Mouse (Mus musculus): Measurements from ENCODE around the gene Ces3a. TPM values are rescaled to one million over a fixed set of nuclear protein-coding genes. Genes with fewer than 3 reads are reported as not detected.
"Not testable (repeated sequence)": the region's sequence is repeated elsewhere in the genome, so short reads cannot be mapped to it uniquely, and the experiment has no call there.

Gene Ces3a
- polyA plus RNA-seq, 1 experiment from 2014 or later, result not detected

DNA sequence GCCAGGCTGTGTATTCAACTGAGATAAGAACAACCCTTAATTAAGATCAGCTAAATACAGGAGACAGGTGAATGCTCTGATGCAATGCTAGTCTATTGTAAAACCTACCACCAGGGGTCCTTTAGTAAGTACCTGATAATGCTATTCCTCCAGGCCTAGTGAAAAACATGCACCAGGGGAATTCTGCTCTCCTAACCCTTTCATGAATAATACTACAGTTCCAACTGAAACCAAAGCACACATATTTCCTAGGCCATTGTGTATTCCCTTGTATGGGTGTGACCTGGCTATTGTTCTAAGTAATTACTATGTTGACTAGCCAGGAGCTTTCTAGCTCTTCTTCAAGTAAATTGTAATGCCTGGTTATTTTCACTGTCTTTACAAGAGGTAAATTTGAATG lies 11.7 kb downstream of the Ces3a start:
- no peak for TF ChIP-seq CTCF (IDR thresholded peaks at IDR 0.05)
- H3K27me3 ChIP-seq, result peaks cover 13% of the 10 kb centered on the region
- CTCF ChIA-PET, result no interaction called here
- DNase-seq (ENCODE audit: low read depth, low spot score) (no peak), ATAC-seq (no peak)
- in situ Hi-C loops (cut with MboI; ENCODE audit: low pct_unique_long_range_greater_than_20kb), result no loop called here
- POLR2A ChIA-PET, result no interaction called here

DNA sequence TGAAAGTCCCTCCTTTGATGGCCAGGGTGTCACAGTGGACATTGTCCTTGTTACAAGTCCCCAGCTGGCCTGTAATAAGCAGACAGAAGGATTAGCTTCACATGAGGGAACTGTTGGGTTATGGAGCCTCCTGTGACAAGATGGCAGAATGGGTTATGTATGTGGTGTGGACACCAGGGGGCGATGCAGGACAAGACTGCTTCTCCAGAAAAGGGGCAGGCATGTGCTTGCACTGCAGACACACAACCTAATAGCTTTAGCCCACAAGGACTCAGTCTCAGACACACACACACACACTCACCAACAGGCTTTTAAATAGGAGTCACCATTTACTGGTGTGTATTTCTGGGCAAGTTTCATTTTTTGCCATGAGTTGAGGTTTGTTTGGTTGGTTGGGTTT lies 18.4 kb downstream of the Ces3a start:
- DNase-seq (ENCODE audit: low read depth, low spot score) (no peak), ATAC-seq (no peak)
- TF ChIP-seq CTCF (IDR thresholded peaks at IDR 0.05), result peak; percentile 51
- ChIA-PET POLR2A (no interaction called here), CTCF (no interaction called here)
- in situ Hi-C loops (cut with MboI; ENCODE audit: low pct_unique_long_range_greater_than_20kb), result no loop called here
- peaks cover 15% of the 10 kb centered on the region for H3K27me3 ChIP-seq

DNA sequence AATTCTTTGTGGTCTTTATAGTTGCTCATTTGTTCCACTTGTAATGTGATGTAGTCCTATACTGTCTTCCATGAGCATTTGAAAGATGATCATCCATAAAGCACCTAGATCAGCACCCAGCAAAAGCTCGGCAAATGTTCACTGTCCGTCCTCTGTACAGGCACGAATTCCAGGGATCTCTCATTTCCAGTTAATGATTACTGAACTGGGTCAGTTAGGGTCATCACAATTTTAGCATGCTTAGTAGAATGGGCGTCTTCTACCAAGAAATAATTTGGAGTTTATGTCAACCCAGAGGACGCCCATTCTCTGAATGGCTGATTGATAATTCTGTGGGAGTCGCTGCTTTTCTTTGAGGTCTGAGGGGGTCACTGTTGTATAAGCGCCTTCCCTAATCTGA lies 19.5 kb downstream of the Ces3a start:
- POLR2A ChIA-PET; in situ Hi-C loops (cut with MboI; ENCODE audit: low pct_unique_long_range_greater_than_20kb); CTCF ChIA-PET; ATAC-seq; DNase-seq (ENCODE audit: low read depth, low spot score): not testable (repeated sequence)
- H3K27me3 ChIP-seq, result peaks cover 20% of the 10 kb centered on the region

DNA sequence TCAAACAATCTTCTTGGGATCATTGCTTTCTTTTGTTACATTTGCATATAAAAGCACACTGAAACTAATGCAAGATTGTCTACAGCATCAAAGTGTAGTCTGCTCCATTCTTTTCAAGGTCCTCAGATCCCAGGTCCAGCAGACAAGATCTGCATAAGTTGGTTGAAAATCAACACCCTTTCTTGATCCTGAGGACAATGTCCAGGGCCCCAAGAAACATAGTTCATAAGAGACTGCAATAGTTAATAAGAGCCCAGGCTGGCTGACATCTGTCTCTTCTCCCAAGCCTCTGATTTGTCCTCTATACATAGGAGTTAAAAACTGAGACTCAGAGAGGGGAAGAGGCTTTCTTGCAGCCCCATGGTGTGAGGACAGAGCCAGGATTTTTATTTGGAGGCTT lies 20.6 kb downstream of the Ces3a start:
- TF ChIP-seq CTCF (IDR thresholded peaks at IDR 0.05), result no peak
- ChIA-PET POLR2A (no interaction called here), CTCF (no interaction called here)
- DNase-seq (ENCODE audit: low read depth, low spot score) (no peak), ATAC-seq (no peak)
- peaks cover 17% of the 10 kb centered on the region for H3K27me3 ChIP-seq
- in situ Hi-C loops (cut with MboI; ENCODE audit: low pct_unique_long_range_greater_than_20kb), result no loop called here

DNA sequence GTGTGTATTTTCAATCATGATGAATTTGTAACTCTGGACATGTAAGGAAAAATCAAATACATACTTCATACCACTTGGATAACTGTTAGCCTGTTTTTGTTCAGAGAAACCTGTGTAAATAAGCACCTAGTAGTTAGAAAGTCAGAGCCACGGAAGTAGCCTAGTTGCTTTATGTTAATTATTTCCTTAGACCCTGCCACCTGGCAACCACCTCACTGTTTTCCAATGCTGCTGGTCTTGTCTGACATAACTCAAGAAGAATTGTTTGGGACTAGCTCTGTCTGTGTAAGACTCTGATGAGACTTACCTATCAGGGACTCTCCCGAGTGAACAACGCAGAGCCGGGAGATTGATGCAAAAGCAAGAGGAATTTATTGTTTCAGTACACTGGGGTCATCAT lies 28.2 kb downstream of the Ces3a start:
- in situ Hi-C loops (cut with MboI; ENCODE audit: low pct_unique_long_range_greater_than_20kb), result no loop called here
- POLR2A ChIA-PET, result no interaction called here
- no peak for TF ChIP-seq CTCF (IDR thresholded peaks at IDR 0.05)
- CTCF ChIA-PET, result no interaction called here
- H3K27me3 ChIP-seq, result peaks cover 12% of the 10 kb centered on the region
- ATAC-seq, result no peak
- DNase-seq (ENCODE audit: low read depth, low spot score), result no peak

DNA sequence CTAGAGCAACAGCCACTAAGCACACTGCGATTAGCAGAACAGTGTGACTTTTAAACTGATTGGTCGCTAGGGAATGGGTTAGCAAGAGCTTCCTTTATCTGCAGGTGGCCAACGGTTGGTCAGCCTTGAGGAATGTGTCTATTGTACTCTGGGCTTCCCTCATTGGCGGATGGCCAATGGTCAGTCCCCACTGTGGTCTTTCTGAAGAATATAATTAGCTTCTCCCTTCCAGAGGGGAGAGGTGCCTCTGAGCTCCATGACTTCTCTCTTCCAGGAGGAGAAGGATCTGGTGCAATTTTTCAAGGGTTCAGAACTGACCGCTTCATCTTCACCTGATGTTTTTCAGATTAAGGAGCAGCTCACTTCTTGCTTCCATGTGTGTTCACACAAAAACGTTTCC lies 28.7 kb downstream of the Ces3a start:
- POLR2A ChIA-PET, result no interaction called here
- CTCF ChIA-PET, result no interaction called here
- H3K27me3 ChIP-seq, result peaks cover 12% of the 10 kb centered on the region
- ATAC-seq (no peak), DNase-seq (ENCODE audit: low read depth, low spot score) (no peak)
- in situ Hi-C loops (cut with MboI; ENCODE audit: low pct_unique_long_range_greater_than_20kb), result no loop called here
- TF ChIP-seq CTCF (IDR thresholded peaks at IDR 0.05), result no peak

DNA sequence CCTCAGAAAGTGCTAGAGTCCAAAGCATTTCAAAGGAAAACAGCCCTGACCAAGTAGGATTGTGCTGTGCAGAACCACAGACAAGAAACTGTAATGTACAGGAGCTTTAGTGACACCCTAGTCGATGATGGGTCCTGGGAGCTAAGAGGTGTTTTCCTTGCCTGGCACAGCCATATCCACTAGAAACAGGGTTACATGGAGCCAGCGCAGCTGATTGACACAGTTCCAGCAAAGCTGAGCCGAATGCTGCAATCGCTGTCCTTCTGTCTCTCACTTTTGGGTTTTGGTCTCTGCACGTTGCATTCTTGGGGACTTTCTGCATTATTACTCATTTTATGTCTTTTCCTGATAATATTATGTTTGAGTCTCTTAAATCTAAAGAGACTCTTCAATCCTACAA lies 30.2 kb downstream of the Ces3a start:
- TF ChIP-seq CTCF (IDR thresholded peaks at IDR 0.05), result no peak
- CTCF ChIA-PET, result no interaction called here
- no peak for DNase-seq (ENCODE audit: low read depth, low spot score)
- no peak for ATAC-seq
- H3K27me3 ChIP-seq, result peaks cover 3% of the 10 kb centered on the region
- in situ Hi-C loops (cut with MboI; ENCODE audit: low pct_unique_long_range_greater_than_20kb), result no loop called here
- POLR2A ChIA-PET, result no interaction called here

DNA sequence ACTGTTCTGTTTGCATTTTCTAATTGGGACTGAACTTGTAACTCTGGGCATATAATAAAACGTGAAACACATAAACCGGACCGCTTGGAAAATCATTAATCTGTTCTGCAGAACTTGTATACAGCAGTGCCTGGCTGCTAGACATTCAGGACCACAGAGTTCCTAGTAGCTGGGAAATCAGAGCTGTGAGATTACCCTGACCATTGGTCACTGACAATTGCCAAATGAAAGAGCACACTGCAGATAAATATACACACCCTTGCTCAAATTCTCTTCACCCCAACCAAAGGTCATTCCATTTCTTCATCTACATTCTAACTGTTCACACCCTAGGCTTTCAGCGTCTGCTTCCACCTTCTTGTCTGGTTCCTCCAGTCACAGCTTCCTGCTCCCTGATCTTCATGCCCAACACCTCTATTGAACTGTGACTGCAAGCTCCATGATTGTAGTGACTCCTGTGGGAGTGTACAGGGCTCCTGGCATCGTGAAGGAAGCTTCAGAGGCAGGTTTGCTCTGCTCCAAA lies 32.5 kb downstream of the Ces3a start:
- peaks cover 3% of the 10 kb centered on the region for H3K27me3 ChIP-seq
- ChIA-PET CTCF (no interaction called here), POLR2A (no interaction called here)
- no peak for TF ChIP-seq CTCF (IDR thresholded peaks at IDR 0.05)
- in situ Hi-C loops (cut with MboI; ENCODE audit: low pct_unique_long_range_greater_than_20kb), result loop anchor here (5.0 kb wide), 1 partner anchor 34 kb away; the partner anchor contains the start of gene Ces3a
- ATAC-seq (no peak), DNase-seq (ENCODE audit: low read depth, low spot score) (no peak)

DNA sequence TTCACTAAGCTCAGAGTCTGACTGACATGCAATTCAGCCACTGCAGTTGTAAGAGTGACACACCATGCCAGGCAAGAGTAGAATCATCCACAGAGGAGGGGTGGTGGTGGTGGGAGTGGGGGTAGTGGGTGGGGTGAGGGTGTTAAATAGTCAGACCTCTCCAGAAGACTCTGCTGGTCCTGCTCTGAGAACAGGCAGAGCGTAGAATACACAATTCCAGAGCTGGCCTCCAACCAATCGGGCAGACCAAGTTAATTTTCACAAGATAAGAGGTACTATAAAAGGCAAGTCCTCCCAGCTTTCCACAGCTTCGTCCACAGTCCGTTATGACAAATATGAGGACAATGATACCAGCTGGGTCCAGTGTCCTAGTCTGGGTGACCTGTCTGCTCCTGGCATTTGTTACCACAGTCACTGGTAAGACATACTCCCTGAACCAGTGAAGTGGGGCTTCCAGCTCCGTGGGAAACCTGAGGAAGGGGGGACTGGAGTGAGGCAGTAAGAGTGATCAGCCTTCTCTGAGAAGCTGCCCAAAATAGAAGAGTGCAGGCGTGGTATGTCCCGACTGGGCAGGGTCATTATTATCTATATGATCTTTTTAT lies 35.1 kb downstream of the Ces3a start, which contains the start of gene Ces3b:
TSS of gene Ces3b (plus strand) at position 305 of the 602 bp plus-strand sequence.
- ChIA-PET CTCF (no interaction called here), POLR2A (no interaction called here)
- ATAC-seq (no peak), DNase-seq (ENCODE audit: low read depth, low spot score) (no peak)
- H3K27me3 ChIP-seq, result peaks cover 3% of the 10 kb centered on the region
- TF ChIP-seq CTCF (IDR thresholded peaks at IDR 0.05), result no peak
- in situ Hi-C loops (cut with MboI; ENCODE audit: low pct_unique_long_range_greater_than_20kb), result loop anchor here (5.0 kb wide), 1 partner anchor 36 kb away; the partner anchor contains the start of gene Ces3a

DNA sequence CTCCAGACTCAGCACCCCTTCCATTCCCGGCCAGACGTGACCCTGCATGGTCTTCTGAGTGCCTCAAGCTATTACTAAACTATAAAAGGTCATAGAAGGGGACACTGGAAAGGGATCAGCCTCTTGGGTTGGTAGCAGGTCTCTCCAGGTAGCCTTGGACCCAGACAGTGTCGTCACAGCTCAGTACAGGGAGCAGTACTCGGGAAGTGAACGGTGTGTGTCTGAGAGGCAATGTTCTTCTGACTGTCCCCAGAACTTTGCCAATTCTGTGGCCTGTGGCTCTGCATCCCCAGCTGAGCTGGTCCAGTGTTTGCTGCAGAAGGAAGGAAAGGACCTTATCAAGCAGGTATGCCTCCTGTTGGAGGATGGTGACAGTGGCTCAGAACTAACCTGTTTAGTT lies 39.8 kb downstream of the Ces3a start:
- DNase-seq (ENCODE audit: low read depth, low spot score); CTCF ChIA-PET; in situ Hi-C loops (cut with MboI; ENCODE audit: low pct_unique_long_range_greater_than_20kb); POLR2A ChIA-PET; ATAC-seq: not testable (repeated sequence)
- peaks cover 16% of the 10 kb centered on the region for H3K27me3 ChIP-seq

DNA sequence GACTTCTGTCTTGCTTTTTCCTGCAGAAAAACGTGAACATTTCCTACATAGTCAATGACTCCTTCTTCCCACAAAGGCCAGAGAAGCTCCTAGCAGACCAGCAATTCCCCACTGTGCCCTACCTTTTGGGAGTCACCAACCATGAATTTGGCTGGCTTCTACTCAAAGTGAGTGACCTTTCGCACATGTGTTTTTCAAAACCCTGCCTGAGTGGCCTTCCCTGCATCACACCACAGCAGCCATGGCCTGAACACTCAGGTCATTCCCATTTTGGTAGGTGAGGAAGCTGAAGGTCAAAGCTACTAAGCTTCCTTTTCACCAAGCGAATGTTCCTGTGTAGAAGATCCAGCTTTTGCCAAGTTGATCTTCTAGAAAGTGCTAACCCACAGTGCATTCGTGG lies 40.2 kb downstream of the Ces3a start:
- POLR2A ChIA-PET, result no interaction called here
- in situ Hi-C loops (cut with MboI; ENCODE audit: low pct_unique_long_range_greater_than_20kb), result no loop called here

DNA sequence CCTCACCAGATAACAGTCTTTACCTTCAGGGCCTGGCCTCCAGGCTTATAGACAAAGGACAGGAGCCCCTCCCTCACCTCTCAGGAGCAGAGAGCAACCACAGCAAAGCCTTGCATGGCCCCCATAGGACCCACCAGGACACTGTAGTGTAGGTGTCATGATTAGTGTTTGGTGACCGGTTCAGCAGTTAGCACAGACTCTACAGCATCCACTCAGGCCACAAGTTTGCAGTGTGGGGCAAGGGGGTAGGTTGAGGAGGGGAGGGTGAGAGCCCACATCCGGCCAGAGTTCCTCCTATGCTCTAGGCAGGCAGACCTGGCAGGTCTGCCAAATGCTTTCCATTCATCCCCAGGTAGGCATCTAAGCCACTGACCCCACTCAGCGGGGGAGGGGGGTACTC lies 45.6 kb downstream of the Ces3a start:
- ChIA-PET CTCF (no interaction called here), POLR2A (no interaction called here)
- H3K27me3 ChIP-seq, result peaks cover 19% of the 10 kb centered on the region
- DNase-seq (ENCODE audit: low read depth, low spot score) (no peak), ATAC-seq (no peak)
- in situ Hi-C loops (cut with MboI; ENCODE audit: low pct_unique_long_range_greater_than_20kb), result no loop called here
- TF ChIP-seq CTCF (IDR thresholded peaks at IDR 0.05), result no peak

More for the DNA sequence above, 40.2 kb downstream of the Ces3a start:
- peaks cover 16% of the 10 kb centered on the region for H3K27me3 ChIP-seq
- TF ChIP-seq CTCF (IDR thresholded peaks at IDR 0.05), result no peak
- CTCF ChIA-PET, result no interaction called here
- no peak for DNase-seq (ENCODE audit: low read depth, low spot score)
- ATAC-seq, result no peak

DNA sequence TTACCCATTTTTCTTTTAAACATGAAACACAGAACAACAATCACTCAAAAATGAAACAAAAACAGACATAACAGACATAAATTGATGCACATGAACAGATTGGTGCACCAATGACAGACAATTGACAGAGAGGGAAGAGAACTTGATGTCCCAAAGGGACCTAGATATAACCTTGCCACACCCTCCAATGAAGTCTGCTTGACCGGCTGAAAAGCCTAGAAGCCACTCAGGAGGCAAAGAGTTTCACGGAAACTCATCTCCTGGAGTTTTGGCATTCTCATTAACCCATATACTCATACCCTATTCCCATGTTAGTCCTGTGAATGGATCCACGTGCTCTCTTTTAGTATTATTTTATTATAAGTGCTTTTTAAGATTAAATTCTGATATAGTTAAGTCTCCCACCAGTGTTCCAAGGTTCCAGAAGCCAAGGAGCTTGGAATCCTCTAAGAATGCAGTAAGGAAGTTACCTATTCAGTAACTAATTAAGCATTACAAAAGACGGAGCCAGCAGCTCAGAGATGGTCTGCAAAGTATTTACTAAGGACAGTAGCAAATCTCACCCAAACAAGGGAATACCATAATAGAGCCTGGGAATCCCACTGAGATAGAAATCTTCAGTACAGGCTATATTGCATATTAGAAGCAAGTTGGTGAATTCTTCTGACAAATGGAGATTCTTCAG lies 53.8 kb downstream of the Ces3a start:
- POLR2A ChIA-PET; in situ Hi-C loops (cut with MboI; ENCODE audit: low pct_unique_long_range_greater_than_20kb); ATAC-seq; DNase-seq (ENCODE audit: low read depth, low spot score); CTCF ChIA-PET; H3K27me3 ChIP-seq: not testable (repeated sequence)

DNA sequence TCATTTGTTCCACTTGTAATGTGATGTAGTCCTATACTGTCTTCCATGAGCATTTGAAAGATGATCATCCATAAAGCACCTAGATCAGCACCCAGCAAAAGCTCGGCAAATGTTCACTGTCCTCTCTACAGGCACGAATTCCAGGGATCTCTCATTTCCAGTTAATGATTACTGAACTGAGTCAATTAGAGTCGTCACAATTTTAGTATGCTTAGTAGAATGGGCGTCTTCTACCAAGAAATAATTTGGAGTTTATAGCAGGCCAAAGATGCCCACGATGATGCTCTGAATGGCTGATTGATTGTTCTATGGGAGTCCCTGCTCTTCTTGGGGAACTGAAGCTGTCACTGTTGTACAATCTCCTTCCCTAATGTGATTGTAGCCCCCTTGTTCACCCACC lies 55.3 kb downstream of the Ces3a start:
- POLR2A ChIA-PET, CTCF ChIA-PET: not testable (repeated sequence)

More for the DNA sequence above, 55.3 kb downstream of the Ces3a start:
- H3K27me3 ChIP-seq; ATAC-seq; in situ Hi-C loops (cut with MboI; ENCODE audit: low pct_unique_long_range_greater_than_20kb); DNase-seq (ENCODE audit: low read depth, low spot score): not testable (repeated sequence)
